Mouse (Mus musculus): ENCODE data around the gene Nfe2l2. TPM values are rescaled to one million over a fixed set of nuclear protein-coding genes. Genes with fewer than 3 reads are reported as not detected.

Gene Nfe2l2
- polyA plus RNA-seq (2016; fragmentation: Nextera tagmentation; extraction: Ambion mirVana): 31.3 and 31.8 TPM in 2 replicates

DNA sequence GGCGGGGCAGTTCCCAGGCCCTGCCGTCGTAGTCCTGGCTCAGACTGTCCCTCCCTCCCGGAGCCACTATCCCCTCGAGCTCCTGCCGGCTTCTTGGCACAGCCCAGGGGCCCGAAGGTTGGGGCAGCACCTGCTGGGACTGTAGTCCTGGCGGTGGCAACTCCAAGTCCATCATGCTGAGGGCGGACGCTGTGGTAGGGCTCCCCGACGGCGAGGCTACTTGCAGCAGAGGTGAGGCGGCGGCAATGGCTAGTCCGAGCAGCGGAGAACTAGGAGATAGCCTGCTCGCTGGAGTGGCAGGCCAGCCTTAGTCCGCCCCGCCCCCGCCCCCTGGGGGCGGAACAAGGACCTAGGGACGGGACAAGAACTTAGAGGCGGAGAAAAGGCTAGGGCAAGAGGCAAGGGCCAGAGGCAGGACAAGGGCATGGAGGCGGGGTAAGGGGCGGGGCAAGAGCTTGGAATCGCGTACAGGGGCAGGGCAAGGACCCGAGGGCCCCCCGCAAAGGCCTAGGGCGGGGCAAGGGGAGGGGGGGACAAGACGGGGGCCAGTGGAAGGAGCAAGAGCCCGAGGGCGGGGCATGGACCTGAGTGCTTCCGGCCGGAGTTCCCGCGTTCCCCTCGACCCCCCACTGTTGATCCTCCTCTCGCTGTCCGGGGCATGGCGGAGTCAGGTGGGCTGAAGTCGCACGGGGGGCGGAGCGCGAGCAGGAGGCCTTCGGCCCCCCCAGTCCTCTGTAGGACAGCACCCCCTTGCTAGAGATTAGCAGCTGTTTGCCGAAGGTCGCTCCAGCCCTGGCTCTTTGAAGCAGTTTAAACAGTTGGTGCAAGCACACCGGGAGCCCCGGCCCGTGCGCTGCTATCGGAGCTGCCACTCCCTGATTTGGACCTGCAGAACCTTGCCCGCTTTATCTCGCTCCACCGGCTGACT is at the start of gene Nfe2l2:
Gene Nfe2l2, minus strand, starts transcription at position 408 of the 928 bp plus-strand sequence.
- H3K27me3 ChIP-seq: no peaks in the 10 kb centered on the region
- peak within 1 kb of the TSS; percentile 84 for H3K9ac ChIP-seq (replicated peaks)
- H3K9me3 ChIP-seq: no peaks in the 10 kb centered on the region
- peak within 1 kb of the TSS; percentile 84 for H3K4me3 ChIP-seq (replicated peaks)
- no peaks in the 10 kb centered on the region for H3K36me3 ChIP-seq
- H3K4me2 ChIP-seq: peak within 1 kb of the TSS; percentile 76
- WGBS: under 1% methylated on average over 58 of the region's 58 CpGs
- peak within 1 kb of the TSS; percentile 98 for H3K27ac ChIP-seq
- peak; percentile 91 for ATAC-seq (ENCODE audit: insufficient number of reproducible peaks, insufficient read depth, low FRiP score, low TSS enrichment, low read depth)
- peaks cover 34% of the 10 kb centered on the region for H3K4me1 ChIP-seq (replicated peaks)

DNA sequence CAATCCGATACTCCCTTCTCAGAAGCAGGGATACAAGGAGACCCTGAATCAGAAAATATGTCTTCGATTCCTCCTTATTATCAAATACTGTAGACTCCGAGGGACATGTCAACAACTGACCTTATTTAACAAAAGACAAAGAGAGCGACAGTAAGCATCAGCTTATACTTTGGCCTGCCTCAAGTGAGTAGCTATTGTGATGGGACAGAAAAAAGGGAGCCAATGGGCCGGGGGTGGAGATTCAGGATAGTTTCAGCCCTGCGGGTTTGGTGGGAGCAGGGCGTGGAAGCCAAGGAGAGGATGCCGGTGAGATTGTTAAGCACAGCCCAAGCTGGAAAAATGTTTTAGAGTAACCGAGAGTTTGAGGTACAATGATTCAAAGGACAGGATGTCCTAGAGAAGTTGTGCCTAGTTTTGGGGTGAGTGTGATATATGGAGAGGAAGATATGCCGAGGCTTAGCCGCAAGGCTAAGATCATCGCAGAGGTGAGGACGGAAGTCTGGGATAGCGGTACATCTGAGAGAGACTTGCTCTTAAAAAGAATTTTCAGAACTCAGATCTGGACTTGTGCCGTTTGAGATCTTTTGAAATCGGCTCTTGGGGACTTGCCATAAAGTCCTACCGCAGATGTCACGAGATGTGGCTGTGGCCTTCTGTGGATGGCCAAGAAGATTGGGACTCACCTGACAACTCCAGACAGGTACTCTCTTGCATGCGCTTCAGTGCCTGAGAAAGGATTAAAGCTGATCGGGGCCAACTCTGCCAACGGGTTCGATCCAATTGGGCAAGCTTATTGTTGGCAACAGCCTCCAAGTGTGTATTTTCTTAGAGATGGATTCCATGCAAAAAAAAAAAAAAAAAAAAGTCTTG is 48.1 kb upstream of the Nfe2l2 start:
- no peaks in the 10 kb centered on the region for H3K27me3 ChIP-seq
- ATAC-seq (ENCODE audit: insufficient number of reproducible peaks, insufficient read depth, low FRiP score, low TSS enrichment, low read depth): no peak
- WGBS: 91% methylated on average over 22 of the region's 22 CpGs

DNA sequence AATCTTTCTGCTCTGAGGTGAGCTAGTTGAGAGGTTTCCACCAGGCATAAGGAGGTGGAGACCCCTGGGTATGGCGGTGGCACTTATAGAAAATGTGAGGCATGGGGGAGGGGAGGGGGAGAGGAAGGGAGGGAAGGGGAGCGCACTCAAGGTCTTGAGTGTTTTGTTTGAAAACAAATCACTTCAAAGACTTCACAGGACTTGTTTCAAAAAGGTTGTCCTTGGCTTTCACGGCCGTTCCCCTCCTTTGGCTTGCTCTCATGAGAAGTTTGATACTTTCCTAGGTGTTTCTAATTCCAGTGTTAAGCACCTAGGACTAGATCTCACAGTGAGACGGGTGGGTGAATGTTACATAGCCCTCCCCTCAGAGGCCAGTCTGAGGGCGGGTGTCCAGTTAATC is 47.5 kb upstream of the Nfe2l2 start:
- ATAC-seq (ENCODE audit: insufficient number of reproducible peaks, insufficient read depth, low FRiP score, low TSS enrichment, low read depth): no peak
- Histone ChIP-seq H3K9me3 (no peaks in the 10 kb centered on the region), H3K27ac (no peak overlapping the region), H3K9ac (replicated peaks) (no peak overlapping the region), H3K36me3 (no peaks in the 10 kb centered on the region), H3K4me1 (replicated peaks) (peaks cover 13% of the 10 kb centered on the region), H3K4me2 (no peak overlapping the region), H3K27me3 (no peaks in the 10 kb centered on the region), H3K4me3 (replicated peaks) (no peak overlapping the region)
- 66% methylated on average over 6 of the region's 6 CpGs for WGBS

More for the DNA sequence above, 48.1 kb upstream of the Nfe2l2 start:
- H3K9me3 ChIP-seq: no peaks in the 10 kb centered on the region
- no peak overlapping the region for H3K4me2 ChIP-seq
- peaks cover 19% of the 10 kb centered on the region for H3K4me1 ChIP-seq (replicated peaks)
- H3K9ac ChIP-seq (replicated peaks): no peak overlapping the region
- H3K4me3 ChIP-seq (replicated peaks): no peak overlapping the region
- H3K27ac ChIP-seq: no peak overlapping the region
- no peaks in the 10 kb centered on the region for H3K36me3 ChIP-seq

DNA sequence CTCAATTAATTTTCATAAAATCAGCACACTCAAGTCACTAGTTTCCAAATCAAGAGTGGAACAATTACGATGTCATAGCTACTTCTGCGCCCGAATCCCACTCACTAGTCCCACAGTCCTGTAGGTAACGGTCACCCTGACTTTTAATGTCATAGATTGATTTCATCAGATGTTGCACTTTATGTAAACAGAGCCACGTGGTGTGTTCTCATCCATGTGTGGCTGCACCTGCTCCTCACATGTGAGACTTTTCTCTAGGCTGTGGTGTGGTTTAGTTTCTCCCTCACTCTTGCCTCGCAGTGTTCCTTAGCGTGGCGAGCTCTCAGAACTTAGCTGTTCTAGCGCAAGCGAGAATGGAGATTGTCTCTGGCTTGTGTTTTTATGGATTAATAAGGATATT is 46.4 kb upstream of the Nfe2l2 start:
- no peak for ATAC-seq (ENCODE audit: insufficient number of reproducible peaks, insufficient read depth, low FRiP score, low TSS enrichment, low read depth)
- Histone ChIP-seq H3K4me1 (replicated peaks) (peaks cover 2% of the 10 kb centered on the region; the same call in 1 of the 2 replicates), H3K27ac (no peak overlapping the region), H3K9me3 (no peaks in the 10 kb centered on the region), H3K4me2 (no peak overlapping the region), H3K9ac (replicated peaks) (no peak overlapping the region), H3K36me3 (no peaks in the 10 kb centered on the region), H3K4me3 (replicated peaks) (no peak overlapping the region), H3K27me3 (no peaks in the 10 kb centered on the region)
- 84% methylated on average over 10 of the region's 10 CpGs for WGBS

DNA sequence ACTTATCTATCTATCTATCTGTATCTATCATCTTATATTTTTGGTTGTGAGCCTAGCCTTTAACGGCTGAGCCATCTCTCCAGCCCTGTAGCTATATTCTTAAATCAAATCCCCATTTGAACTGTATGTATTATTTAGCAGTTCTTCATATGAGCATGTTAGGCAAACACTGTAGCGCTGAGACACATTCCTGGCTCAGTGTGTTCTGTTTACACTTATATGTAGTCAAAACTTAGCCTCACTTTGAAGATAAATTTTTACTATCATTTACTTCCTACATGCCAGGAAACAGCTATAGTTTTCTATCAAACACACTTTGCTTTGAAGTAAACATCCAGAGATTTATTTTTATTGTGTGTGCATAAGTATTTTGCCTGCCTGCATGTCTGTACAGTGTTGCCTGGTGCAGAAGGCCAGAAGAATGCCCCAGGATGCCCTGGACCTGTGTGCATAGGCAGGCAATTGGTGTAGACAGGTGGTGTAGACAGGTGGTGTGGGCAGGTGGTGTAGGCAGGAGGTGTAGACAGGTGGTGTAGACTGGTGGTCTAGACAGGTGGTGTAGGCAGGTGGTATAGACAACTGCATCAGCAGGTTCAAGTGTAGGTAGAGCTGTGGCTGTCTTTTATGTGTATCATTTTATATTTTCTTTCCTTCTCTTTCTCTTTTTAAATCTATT is 45.7 kb upstream of the Nfe2l2 start:
- Histone ChIP-seq H3K9ac (replicated peaks) (no peak overlapping the region), H3K4me1 (replicated peaks) (no peaks in the 10 kb centered on the region), H3K4me3 (replicated peaks) (no peak overlapping the region), H3K27me3 (no peaks in the 10 kb centered on the region), H3K27ac (no peak overlapping the region), H3K9me3 (no peaks in the 10 kb centered on the region), H3K36me3 (no peaks in the 10 kb centered on the region), H3K4me2 (no peak overlapping the region)
- 89% methylated on average over 2 of the region's 2 CpGs for WGBS
- no peak for ATAC-seq (ENCODE audit: insufficient number of reproducible peaks, insufficient read depth, low FRiP score, low TSS enrichment, low read depth)

DNA sequence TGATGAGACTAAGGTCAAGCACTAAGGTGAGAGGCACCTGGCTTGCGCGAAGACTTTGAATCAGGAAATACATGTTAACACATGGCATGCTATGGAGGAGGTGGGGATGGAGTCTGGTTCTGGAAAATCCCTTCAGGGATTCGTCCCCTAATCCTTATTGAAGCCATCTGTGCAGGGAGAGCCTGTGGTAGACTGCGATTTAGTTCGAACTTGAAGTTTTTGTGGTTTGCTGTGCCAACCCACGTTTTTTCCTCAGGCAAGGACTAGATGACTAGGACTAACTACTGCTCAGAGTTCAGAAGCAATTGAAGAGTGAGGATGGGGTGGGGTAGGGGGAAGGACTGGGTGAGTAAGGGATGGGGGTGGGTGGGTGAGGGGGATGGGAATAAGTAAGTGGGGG is 44.4 kb upstream of the Nfe2l2 start:
- Histone ChIP-seq H3K36me3 (no peaks in the 10 kb centered on the region), H3K4me1 (replicated peaks) (no peaks in the 10 kb centered on the region), H3K4me2 (no peak overlapping the region), H3K4me3 (replicated peaks) (no peak overlapping the region), H3K9ac (replicated peaks) (no peak overlapping the region), H3K27ac (no peak overlapping the region), H3K27me3 (no peaks in the 10 kb centered on the region), H3K9me3 (no peaks in the 10 kb centered on the region)
- ATAC-seq (ENCODE audit: insufficient number of reproducible peaks, insufficient read depth, low FRiP score, low TSS enrichment, low read depth): no peak
- WGBS: 68% methylated on average over 6 of the region's 6 CpGs

DNA sequence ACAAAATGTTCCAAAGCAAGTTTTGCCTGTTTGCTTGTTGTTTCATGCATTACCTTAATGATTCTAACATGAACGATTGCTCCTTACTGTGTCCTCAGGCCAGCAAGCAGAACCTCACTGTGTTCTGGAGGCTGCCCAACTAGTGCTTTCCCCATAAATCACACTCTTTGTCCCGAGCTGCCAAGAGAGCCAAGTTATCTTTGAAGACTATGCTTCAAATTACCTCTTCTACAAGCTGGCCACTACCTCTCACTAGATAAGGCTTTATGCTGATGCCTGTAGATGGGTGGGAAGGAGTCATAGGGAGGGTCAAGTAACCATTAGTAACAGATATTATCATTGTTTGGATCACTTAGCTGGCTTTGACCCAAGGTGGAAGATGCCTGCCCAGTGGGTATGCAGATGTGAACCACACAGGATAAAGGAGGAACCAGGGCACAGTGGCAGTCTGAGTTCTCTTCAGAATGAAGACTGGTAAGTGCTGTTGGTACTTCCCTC is 32.6 kb upstream of the Nfe2l2 start:
- Histone ChIP-seq H3K4me3 (replicated peaks) (no peak overlapping the region), H3K27ac (no peak overlapping the region), H3K36me3 (no peaks in the 10 kb centered on the region), H3K9me3 (no peaks in the 10 kb centered on the region), H3K27me3 (no peaks in the 10 kb centered on the region), H3K4me1 (replicated peaks) (no peaks in the 10 kb centered on the region), H3K4me2 (no peak overlapping the region), H3K9ac (replicated peaks) (no peak overlapping the region)
- no peak for ATAC-seq (ENCODE audit: insufficient number of reproducible peaks, insufficient read depth, low FRiP score, low TSS enrichment, low read depth)
- WGBS: 61% methylated on average over 2 of the region's 2 CpGs

DNA sequence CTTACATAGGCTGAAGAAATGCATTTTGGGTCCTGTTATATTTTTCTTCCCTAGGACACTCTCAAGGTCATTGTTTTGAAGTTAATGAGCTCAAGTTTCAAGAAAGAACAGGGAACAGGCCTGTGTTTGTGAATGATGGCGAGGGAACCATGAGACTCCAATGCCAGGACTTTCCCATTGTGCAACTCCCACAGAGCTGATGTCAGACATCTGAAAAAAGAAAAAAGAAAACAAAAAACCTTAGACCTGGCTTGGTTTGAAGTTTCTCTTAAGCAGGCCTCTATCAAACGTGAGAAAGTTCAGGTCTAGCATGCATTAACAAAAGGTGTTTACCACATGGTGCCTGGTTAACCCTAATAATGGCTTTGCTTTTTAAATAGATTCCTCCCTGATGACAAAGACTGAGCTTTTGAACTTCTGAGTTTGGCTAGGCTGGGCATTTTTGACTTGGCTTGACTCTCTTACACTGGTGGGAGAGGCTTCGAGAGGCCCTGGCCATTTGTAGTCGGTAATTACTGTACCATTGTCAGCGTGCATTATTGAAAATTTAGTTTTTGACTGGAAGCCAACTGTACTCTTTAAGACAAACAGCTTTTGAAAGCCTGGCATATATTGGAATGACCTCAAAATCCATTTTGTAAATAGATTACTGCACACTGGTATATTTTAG is 29.9 kb upstream of the Nfe2l2 start:
- H3K4me3 ChIP-seq (replicated peaks): no peak overlapping the region
- no peak for ATAC-seq (ENCODE audit: insufficient number of reproducible peaks, insufficient read depth, low FRiP score, low TSS enrichment, low read depth)
- H3K4me2 ChIP-seq: no peak overlapping the region
- H3K27me3 ChIP-seq: no peaks in the 10 kb centered on the region
- no peaks in the 10 kb centered on the region for H3K9me3 ChIP-seq
- H3K27ac ChIP-seq: no peak overlapping the region
- H3K4me1 ChIP-seq (replicated peaks): no peaks in the 10 kb centered on the region
- no peak overlapping the region for H3K9ac ChIP-seq (replicated peaks)
- WGBS: 81% methylated on average over 5 of the region's 5 CpGs
- H3K36me3 ChIP-seq: no peaks in the 10 kb centered on the region

DNA sequence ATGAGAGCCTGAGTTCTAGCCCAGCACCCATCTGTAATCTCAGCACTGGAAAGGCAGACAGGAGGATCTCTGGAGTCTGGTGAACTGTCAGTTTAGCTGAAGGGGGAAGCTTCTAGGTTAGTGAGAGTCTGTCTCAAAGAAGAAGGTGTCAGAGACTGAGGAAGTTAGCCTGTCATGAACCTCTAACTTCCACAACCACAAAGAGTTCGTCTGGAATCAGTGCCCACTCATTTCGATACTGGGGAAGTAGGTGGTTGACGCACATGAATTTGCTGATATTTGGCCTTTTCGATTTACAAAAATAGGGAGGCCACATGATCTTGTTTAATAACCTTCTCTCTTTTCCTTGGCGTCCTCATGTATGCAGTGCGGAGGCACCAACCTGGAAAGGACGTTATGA is 28.7 kb upstream of the Nfe2l2 start:
- no peak for ATAC-seq (ENCODE audit: insufficient number of reproducible peaks, insufficient read depth, low FRiP score, low TSS enrichment, low read depth)
- 91% methylated on average over 7 of the region's 7 CpGs for WGBS

DNA sequence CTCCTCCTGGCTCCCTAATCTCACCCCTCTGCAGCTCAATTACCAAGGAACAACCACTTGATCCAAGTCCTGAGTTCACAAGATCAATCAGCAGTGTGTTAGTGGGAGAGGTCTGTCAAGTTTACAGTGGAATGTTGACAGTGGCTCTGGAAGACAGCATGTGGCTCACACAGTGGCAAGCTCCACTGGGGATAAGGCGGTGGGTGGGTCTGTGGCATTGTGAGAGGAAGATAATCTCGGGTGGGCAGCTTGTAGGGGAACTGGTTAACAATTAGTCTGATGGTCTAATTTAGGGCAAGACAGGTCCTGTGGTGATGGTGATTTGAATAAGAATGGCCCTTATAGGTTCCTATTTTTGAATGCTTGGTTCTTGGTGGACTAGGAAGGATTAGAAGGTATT is 27.5 kb upstream of the Nfe2l2 start:
- H3K36me3 ChIP-seq: no peaks in the 10 kb centered on the region
- WGBS: 53% methylated on average over 2 of the region's 2 CpGs
- no peak overlapping the region for H3K4me2 ChIP-seq
- H3K27ac ChIP-seq: no peak overlapping the region
- no peaks in the 10 kb centered on the region for H3K4me1 ChIP-seq (replicated peaks)
- no peaks in the 10 kb centered on the region for H3K27me3 ChIP-seq
- ATAC-seq (ENCODE audit: insufficient number of reproducible peaks, insufficient read depth, low FRiP score, low TSS enrichment, low read depth): no peak
- no peak overlapping the region for H3K4me3 ChIP-seq (replicated peaks)
- H3K9me3 ChIP-seq: no peaks in the 10 kb centered on the region
- no peak overlapping the region for H3K9ac ChIP-seq (replicated peaks)

More for the DNA sequence above, 28.7 kb upstream of the Nfe2l2 start:
- H3K9ac ChIP-seq (replicated peaks): no peak overlapping the region
- no peak overlapping the region for H3K4me3 ChIP-seq (replicated peaks)
- H3K27ac ChIP-seq: no peak overlapping the region
- no peaks in the 10 kb centered on the region for H3K9me3 ChIP-seq
- no peaks in the 10 kb centered on the region for H3K27me3 ChIP-seq
- H3K4me1 ChIP-seq (replicated peaks): no peaks in the 10 kb centered on the region
- no peaks in the 10 kb centered on the region for H3K36me3 ChIP-seq
- no peak overlapping the region for H3K4me2 ChIP-seq

Measured in limb, embryonic 12.5 days (tissue).